Mouse (Mus musculus): ENCODE results near the gene Chst2. TPM values are rescaled to one million over a fixed set of nuclear protein-coding genes. Genes with fewer than 3 reads are reported as not detected.

The Chst2 gene
- polyA plus RNA-seq, 1 experiment from 2014 or later = 11.4 TPM

DNA sequence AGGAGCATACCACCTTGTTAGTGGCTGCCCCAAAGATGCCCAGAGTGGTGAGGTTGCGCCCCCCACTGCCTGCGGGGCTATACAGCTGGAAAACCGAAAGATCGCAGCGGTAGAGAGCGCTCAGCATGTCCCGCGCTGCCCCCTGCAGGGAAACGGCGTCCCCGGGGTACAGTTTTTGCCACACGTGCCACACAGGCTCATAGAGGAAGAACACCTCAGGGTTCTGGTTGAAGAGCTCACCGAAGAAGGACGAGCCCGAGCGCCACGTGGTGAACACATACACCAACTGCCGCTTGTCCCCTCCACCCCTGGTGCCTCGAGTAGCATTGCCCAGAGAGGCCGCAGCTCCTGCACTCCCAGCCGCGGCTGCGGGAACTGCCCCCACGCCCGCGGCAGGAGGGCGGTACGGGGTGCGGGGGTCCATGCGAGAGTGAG is 994 bp downstream of the Chst2 start:
- H3K9ac ChIP-seq (replicated peaks; ENCODE audit: low read depth) = peak overlapping the region; percentile 50; the same call in 1 of the 2 replicates
- peak overlapping the region; percentile 91 for H3K4me2 ChIP-seq (replicated peaks; ENCODE audit: low read depth, low read length)
- no peaks in the 10 kb centered on the region for H3K9me3 ChIP-seq (ENCODE audit: low read length)
- H3K36me3 ChIP-seq (ENCODE audit: insufficient read depth, low read length) = no peaks in the 10 kb centered on the region
- no peak overlapping the region for H3K27ac ChIP-seq (ENCODE audit: low read length)
- H3K4me1 ChIP-seq (ENCODE audit: insufficient read depth, low read depth, low read length) = peaks cover 5% of the 10 kb centered on the region; the same call in 1 of the 2 replicates
- peak; percentile 28 for ATAC-seq
- H3K4me3 ChIP-seq (ENCODE audit: low read depth, low read length) = peak overlapping the region; percentile 62
- peak; percentile 72 for DNase-seq (ENCODE audit: low spot score)
- WGBS = under 1% methylated on average over 24 of the region's 30 CpGs
- TF ChIP-seq EP300 (IDR thresholded peaks at IDR 0.05) (no peak), CTCF (IDR thresholded peaks at IDR 0.05) (peak; percentile 82)
- peaks cover 33% of the 10 kb centered on the region for H3K27me3 ChIP-seq (replicated peaks; ENCODE audit: insufficient read depth, low read length)

DNA sequence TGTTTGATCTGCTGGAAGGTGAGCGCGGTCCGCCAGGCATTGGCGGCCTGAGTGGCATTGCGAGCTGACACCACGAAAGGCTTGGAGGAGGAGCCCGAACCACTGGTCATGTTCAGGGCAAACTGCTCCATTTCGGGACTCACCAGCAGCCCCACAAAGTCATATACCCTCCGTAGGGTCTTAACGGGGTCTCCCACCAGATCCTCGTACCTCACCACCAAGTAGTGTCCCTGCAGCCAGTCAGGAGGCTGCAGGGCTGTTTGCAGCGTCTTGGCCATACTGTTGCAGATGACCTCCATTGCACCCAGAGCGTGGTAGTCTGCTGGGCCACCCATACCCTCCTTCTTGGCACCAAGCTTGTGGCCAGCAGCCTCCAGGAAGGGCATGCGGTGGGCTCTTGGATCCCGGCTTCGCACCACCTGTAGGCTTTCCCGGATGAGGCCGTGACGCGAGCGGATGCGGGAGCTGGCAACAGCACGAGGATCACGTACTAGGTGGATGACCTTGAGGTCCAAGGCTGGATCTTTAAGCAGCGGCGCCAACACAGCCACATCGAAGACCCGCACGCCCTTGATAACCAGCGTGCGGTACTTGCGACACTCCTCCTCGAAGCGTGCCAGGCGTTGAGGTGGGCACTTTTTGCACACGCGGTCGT is 1.6 kb downstream of the Chst2 start:
- WGBS = 72% methylated on average over 38 of the region's 38 CpGs
- no peak overlapping the region for H3K27ac ChIP-seq (ENCODE audit: low read length)
- H3K36me3 ChIP-seq (ENCODE audit: insufficient read depth, low read length) = no peaks in the 10 kb centered on the region
- ATAC-seq = no peak
- no peaks in the 10 kb centered on the region for H3K9me3 ChIP-seq (ENCODE audit: low read length)
- no peak overlapping the region for H3K9ac ChIP-seq (replicated peaks; ENCODE audit: low read depth)
- TF ChIP-seq EP300 (IDR thresholded peaks at IDR 0.05) (no peak), CTCF (IDR thresholded peaks at IDR 0.05) (no peak)
- H3K4me2 ChIP-seq (replicated peaks; ENCODE audit: low read depth, low read length) = peak overlapping the region; percentile 91
- peaks cover 5% of the 10 kb centered on the region; the same call in 1 of the 2 replicates for H3K4me1 ChIP-seq (ENCODE audit: insufficient read depth, low read depth, low read length)
- peak overlapping the region; percentile 62 for H3K4me3 ChIP-seq (ENCODE audit: low read depth, low read length)
- no peak for DNase-seq (ENCODE audit: low spot score)
- peaks cover 33% of the 10 kb centered on the region for H3K27me3 ChIP-seq (replicated peaks; ENCODE audit: insufficient read depth, low read length)

DNA sequence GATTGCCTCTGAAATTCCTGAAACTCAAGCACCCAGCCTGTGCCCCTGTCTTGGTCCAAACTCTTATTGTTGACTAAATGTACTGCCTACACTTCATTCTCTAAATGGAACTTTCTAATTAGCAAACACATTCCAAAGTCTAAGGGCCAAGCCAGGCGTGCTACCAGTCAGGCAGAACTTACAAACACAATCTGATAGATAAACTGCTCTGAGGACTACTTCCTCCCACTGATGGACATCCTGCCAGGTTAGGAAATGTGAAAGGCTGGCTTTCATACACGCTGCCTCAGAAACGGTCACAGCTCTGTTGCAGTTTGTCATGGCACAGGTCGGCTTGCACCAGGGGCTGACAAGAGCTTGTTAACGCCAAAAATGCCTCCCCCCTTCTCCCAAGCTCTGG is 4.8 kb downstream of the Chst2 start:
- H3K9me3 ChIP-seq (ENCODE audit: low read length) = no peaks in the 10 kb centered on the region
- TF ChIP-seq CTCF (IDR thresholded peaks at IDR 0.05) = no peak
- TF ChIP-seq EP300 (IDR thresholded peaks at IDR 0.05) = no peak
- H3K4me3 ChIP-seq (ENCODE audit: low read depth, low read length) = no peak overlapping the region
- no peaks in the 10 kb centered on the region for H3K36me3 ChIP-seq (ENCODE audit: insufficient read depth, low read length)
- peaks cover 5% of the 10 kb centered on the region; the same call in 1 of the 2 replicates for H3K4me1 ChIP-seq (ENCODE audit: insufficient read depth, low read depth, low read length)
- H3K4me2 ChIP-seq (replicated peaks; ENCODE audit: low read depth, low read length) = no peak overlapping the region
- H3K27ac ChIP-seq (ENCODE audit: low read length) = no peak overlapping the region
- WGBS = 11% methylated on average over 5 of the region's 5 CpGs
- DNase-seq (ENCODE audit: low spot score) = no peak
- no peak overlapping the region for H3K9ac ChIP-seq (replicated peaks; ENCODE audit: low read depth)
- ATAC-seq = no peak
- peaks cover 16% of the 10 kb centered on the region for H3K27me3 ChIP-seq (replicated peaks; ENCODE audit: insufficient read depth, low read length)

DNA sequence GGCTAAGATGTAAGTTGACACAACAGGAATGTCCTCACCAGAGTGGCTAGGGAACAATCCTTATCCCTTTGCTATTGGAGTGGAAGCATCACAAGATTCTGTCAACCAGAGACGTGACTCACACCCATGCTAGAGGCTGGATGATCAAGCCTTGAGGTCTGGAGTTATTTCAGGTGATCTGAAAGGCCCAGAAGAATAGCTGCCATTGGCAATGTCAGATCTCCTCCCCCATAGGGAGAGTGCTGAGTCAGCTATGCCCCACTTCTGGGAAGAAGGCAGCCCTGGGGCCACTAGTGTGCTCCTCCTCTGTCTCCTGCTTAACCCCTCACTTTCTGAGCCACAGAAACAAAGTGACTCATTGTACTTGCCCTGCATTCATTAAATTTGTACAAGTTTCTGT is 14.5 kb downstream of the Chst2 start:
- H3K4me2 ChIP-seq (replicated peaks; ENCODE audit: low read depth, low read length) = no peak overlapping the region
- no peaks in the 10 kb centered on the region for H3K27me3 ChIP-seq (replicated peaks; ENCODE audit: insufficient read depth, low read length)
- no peak for ATAC-seq
- H3K4me3 ChIP-seq (ENCODE audit: low read depth, low read length) = no peak overlapping the region
- WGBS = 10% methylated on average over 1 of the region's 1 CpGs
- H3K36me3 ChIP-seq (ENCODE audit: insufficient read depth, low read length) = no peaks in the 10 kb centered on the region
- no peak overlapping the region for H3K9ac ChIP-seq (replicated peaks; ENCODE audit: low read depth)
- no peaks in the 10 kb centered on the region for H3K4me1 ChIP-seq (ENCODE audit: insufficient read depth, low read depth, low read length)
- no peak overlapping the region for H3K27ac ChIP-seq (ENCODE audit: low read length)
- no peaks in the 10 kb centered on the region for H3K9me3 ChIP-seq (ENCODE audit: low read length)
- TF ChIP-seq CTCF (IDR thresholded peaks at IDR 0.05) = no peak
- TF ChIP-seq EP300 (IDR thresholded peaks at IDR 0.05) = no peak
- DNase-seq (ENCODE audit: low spot score) = no peak

DNA sequence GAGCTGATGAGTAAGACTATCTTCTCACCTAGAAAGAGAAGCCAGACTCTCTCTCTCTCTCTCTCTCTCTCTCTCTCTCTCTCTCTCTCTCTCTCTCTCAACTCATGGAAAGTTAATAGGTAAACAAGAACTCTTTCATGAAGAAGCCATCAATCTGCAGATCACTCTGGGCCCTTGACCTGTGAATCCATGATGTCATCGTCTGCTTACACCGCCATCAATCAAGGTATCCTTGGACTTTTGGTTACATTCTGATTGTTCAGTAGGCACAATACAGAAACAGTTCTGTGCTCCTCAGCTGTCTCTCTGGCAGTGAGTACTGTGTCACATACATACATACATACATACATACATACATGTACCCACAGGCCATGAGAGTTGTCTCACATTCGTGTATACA is 16.6 kb downstream of the Chst2 start:
- Histone ChIP-seq H3K4me3 (ENCODE audit: low read depth, low read length) (no peak overlapping the region), H3K9me3 (ENCODE audit: low read length) (no peaks in the 10 kb centered on the region), H3K4me1 (ENCODE audit: insufficient read depth, low read depth, low read length) (no peaks in the 10 kb centered on the region), H3K4me2 (replicated peaks; ENCODE audit: low read depth, low read length) (no peak overlapping the region), H3K27me3 (replicated peaks; ENCODE audit: insufficient read depth, low read length) (no peaks in the 10 kb centered on the region), H3K36me3 (ENCODE audit: insufficient read depth, low read length) (no peaks in the 10 kb centered on the region), H3K27ac (ENCODE audit: low read length) (no peak overlapping the region), H3K9ac (replicated peaks; ENCODE audit: low read depth) (no peak overlapping the region)
- 77% methylated on average over 3 of the region's 3 CpGs for WGBS
- DNase-seq (ENCODE audit: low spot score) (no peak), ATAC-seq (no peak)
- TF ChIP-seq CTCF (IDR thresholded peaks at IDR 0.05) (no peak), EP300 (IDR thresholded peaks at IDR 0.05) (no peak)

DNA sequence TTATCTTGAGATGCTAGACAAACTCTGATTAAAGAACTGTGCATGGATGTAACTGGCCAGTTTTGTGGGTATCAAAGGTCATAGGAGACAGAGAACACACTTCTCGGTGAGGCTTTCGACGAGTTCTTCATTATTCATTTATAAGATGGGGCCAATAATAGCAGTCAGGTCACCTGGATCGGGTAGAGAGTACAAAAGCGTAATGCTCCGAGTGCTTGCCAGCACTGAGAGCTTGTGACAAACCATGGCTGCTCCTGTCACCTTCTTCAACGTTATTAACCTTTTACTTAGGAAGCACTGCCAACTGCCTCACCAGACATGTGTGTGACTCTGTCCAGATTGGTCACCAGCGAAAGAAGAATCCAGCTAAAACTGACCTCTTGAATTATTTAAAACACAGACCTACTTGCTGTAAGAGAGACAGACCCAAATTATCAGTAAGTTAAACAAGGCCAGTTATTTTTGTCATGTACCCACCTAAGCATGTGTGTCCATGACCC is 18.6 kb downstream of the Chst2 start:
- H3K4me2 ChIP-seq (replicated peaks; ENCODE audit: low read depth, low read length) = no peak overlapping the region
- no peak for ATAC-seq
- no peaks in the 10 kb centered on the region for H3K27me3 ChIP-seq (replicated peaks; ENCODE audit: insufficient read depth, low read length)
- WGBS = 78% methylated on average over 8 of the region's 8 CpGs
- no peaks in the 10 kb centered on the region for H3K36me3 ChIP-seq (ENCODE audit: insufficient read depth, low read length)
- no peaks in the 10 kb centered on the region for H3K9me3 ChIP-seq (ENCODE audit: low read length)
- no peak overlapping the region for H3K4me3 ChIP-seq (ENCODE audit: low read depth, low read length)
- H3K9ac ChIP-seq (replicated peaks; ENCODE audit: low read depth) = no peak overlapping the region
- H3K4me1 ChIP-seq (ENCODE audit: insufficient read depth, low read depth, low read length) = no peaks in the 10 kb centered on the region
- TF ChIP-seq EP300 (IDR thresholded peaks at IDR 0.05) = no peak
- no peak for TF ChIP-seq CTCF (IDR thresholded peaks at IDR 0.05)
- H3K27ac ChIP-seq (ENCODE audit: low read length) = no peak overlapping the region
- no peak for DNase-seq (ENCODE audit: low spot score)

Measured in lung, postnatal 0 days (tissue).